Mouse (Mus musculus): ENCODE data around the gene Rbms3.

The Rbms3 gene

GRCm38 (mm10) chr9:117250036-117250830 lies 379.5 kb downstream of the Rbms3 start:
- DNase-seq: peak in 1 of 2 experiments; percentile 26

GRCm38 (mm10) chr9:117247311-117247980 lies 382.3 kb downstream of the Rbms3 start:
- DNase-seq: no peak

- no peak for DNase-seq
These were observed 383.5 kb downstream of the Rbms3 start for GRCm38 (mm10) chr9:117246173-117246572.

- DNase-seq: no peak
These were observed 386.3 kb downstream of the Rbms3 start for GRCm38 (mm10) chr9:117243365-117243764.

GRCm38 (mm10) chr9:117234726-117235075 lies 395.0 kb downstream of the Rbms3 start:
- no peak for DNase-seq

GRCm38 (mm10) chr9:117234065-117234725 lies 395.5 kb downstream of the Rbms3 start:
- DNase-seq: no peak

DNA sequence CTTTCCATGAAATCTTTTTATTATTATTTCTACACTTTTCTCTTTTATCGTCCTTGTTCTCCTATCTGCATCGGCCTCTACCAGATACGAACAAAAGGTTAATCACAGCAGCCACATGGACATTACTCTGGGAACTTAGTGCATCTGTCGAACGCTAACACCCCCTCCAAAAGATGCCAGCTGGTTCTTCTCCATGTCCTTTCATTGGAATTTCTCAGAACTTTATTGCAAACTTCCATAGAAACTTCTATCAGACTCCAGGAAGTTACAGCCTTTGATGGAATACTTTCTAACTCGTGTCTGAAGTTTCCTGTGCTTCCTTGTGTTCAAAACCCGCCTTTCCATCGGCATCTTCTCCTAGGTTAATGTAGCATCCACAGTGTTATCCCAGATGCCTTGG lies 407.0 kb downstream of the Rbms3 start:
- DNase-seq: no peak

DNA sequence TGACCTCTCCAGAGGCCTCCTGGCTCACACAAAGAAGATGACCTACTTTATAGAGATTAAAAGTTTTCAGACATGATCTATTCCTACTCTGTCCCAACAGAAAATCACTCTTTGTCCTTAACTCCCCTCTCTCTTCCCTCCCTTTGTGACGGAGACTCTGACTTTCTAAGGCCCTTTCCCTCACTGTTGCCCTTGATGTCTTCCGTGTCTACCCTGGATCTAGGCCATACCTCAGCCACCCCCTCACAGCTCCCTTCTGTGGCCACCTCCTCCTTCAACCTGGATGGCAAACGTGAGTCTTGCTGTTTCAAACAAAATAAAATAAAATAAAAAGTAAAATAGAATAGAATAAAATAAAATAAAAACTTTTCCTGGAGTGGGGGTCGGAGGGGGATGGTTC lies 408.2 kb downstream of the Rbms3 start:
- no peak for DNase-seq

DNA sequence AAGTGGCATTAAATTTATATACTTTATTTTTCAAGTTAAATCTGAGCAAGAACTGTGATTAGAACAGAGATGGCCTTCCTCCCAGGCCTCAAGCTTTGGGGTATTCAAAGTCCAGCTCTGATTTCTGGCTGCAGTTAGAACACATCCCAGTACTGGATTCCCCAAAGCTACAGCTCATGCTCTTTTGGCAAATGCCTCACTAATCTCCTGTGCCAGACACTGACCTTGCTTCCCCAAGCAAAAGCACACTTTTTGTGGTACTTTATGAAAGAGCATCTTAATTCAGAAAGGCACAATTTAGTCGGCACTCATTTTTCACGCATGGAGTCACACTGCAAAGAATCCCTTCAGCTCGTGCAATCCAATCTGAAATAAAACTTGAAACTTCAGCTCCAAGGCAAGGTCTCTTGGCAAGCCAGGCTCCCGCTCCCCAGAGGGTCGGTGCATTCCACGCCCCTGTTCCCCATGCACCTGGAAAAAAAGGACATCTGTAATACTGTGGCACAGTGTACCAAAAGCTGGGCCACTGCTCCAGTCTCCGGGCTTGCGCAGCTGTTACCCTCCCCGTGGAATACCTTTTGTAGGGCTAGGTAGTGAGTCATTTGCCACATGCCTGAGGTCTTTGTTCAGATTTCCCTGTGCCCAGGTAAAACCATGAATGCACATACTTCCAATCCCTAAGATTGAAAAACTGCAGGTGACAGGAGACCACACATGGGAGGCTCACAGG lies 413.5 kb downstream of the Rbms3 start:
- peak in 1 of 2 experiments; percentile 10 for DNase-seq

- no peak for DNase-seq
These were observed 417.7 kb downstream of the Rbms3 start for GRCm38 (mm10) chr9:117212023-117212422.

DNA sequence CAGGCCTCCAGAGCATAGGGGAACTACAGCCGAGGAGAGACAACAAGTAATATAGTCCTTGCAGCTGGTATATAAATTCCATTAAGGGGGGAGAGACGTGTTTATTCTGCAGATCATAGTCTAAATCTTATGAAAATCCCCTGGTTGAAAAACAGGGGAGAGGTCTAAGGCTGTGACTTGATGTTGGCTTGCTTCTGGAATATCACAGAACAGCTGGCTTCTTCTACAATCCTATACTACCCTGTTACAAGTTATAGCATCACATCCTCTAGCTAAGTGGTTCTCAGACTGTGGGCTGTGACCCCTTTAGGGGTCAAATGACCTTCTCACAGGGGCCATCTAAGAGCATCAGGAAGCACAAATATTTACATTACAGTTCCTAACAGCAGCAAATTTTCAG lies 419.4 kb downstream of the Rbms3 start:
- no peak for DNase-seq

GRCm38 (mm10) chr9:117205395-117205794 lies 424.3 kb downstream of the Rbms3 start:
- DNase-seq: no peak

DNA sequence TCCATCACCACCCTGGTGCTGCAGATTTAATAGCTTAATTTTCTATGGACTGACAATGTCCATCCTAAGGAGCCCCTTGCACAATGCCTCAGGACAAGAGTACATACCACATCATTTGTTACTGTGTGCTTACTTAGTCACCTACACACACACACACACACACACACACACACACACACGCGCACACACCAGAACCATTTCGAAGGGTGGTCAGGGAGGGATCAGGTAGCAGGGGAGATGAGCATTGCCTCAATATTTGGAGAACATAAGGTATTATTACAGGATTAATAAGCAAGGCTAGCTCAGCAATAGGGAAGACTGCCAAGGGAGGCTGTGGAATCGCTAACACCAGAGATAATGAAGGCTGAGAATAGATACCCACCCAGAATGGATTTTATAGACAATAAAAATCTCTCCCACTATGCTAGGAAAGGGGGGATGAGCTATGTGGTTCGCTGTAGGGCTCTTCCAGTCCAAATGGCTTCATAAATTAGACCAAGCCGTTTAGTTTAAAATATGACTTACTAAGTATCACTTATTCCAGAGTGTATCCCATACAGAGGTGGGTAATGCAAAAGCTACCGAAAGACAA lies 429.6 kb downstream of the Rbms3 start:
- no peak for DNase-seq

- no peak for DNase-seq
These were observed 432.2 kb downstream of the Rbms3 start for GRCm38 (mm10) chr9:117197531-117197930.

DNA sequence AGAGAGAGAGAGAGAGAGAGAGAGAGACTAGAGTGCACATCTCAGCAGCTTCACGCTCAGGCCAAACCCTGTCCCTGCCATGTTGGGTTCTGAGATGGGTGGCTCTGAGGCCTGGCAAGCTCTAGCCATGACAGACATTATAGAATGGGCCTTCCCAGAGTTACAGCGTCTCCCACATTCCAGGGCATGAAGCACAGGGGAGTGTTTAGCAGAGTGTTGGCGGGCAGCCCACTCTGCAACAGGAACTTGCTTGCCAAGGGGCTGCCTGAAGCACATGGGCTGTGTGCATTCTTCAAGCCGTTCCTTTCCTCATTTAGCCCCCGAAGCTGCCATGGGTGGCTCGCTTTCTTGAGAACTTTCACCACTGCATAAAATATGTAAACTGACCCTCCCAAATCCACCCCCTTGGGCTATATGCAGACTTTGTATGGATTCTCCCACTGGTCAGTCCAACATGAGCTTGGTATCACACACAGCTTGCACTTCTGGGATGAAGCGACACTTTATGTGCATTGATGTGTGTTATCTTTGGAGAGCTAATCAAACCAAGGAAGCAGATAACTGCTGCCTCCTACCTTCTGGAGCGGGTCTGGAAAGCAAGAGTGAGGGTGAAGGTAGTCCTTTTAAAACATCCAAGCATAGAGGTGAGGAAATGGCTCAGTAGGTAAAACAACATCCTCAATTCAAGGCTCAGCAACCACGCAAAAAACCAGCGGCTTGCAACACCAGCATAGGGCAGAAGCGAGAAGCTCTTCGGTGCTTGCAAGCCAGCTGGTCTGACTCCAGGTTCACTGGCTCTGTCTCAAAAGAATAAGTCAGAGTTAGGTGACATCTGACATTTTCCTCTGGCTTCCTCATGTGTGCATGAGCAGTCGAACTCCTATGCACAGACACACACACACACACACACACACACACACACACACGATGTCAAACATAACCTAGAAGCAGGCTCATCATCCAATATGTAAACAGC lies 436.9 kb downstream of the Rbms3 start:
- DNase-seq: peak; percentile 56 to 65

- DNase-seq: no peak
These were observed 437.6 kb downstream of the Rbms3 start for GRCm38 (mm10) chr9:117192093-117192492.

DNA sequence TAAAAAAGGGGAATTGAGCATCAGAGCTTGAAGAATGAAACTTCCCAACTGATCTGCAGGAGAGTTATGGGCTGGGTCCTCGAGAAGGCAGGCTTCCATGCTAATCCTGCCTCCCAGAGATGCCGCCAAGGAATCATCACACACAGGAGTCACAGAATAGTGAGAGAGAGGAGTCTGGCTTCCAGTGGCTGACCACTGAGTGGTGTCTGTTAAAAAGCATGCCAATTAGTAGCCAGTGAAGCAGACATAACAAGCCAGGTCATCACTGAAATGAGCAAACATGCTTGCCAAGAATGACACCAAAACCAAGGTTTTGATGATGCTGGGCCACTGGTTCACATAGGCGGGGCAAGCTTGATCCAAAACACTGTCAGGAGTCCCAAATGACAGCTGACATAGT lies 441.3 kb downstream of the Rbms3 start:
- peak; percentile 80 to 82 for DNase-seq

DNA sequence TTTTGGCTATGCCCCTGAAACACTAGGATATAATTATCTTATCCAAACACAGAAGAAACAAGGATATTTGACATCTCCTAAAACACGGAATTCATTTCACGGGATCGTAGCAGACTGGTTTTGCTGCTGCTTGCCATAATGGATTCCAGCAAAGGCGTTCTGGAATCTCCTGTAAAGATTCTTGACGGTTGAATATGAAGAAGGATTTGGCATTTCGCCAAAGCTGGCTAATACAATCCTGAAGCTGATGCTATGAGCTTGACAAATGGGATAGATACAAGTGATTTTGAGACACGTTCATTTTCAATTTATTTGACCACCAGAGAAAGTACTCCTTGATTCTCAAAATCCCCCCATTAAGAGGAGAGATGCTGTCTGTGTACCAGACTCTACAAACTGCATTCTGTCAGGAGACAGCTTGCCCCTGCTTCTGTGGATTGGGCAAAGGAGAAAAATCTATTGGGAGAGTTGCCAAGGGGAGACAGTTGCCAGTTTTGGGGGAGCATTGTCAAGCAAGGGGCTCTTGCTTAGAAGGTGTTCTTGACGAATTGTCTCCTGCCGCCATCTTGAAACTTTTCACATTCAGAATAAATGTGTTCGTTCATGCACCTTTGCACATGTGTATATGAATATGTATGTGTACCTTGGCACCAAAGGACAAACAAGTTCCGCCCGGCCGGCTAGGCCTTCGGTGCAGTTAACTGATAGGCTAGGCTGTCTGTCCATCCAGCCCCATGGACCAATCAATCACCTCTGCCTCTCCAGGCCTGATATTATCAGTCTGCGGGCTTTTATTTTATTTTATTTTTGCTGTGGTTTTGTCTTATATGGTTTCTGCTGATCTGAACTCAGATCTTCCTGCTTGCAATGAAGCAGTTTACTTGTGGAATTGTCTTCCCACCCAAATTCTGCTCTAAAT lies 442.3 kb downstream of the Rbms3 start:
- peak; percentile 77 to 78 for DNase-seq

DNA sequence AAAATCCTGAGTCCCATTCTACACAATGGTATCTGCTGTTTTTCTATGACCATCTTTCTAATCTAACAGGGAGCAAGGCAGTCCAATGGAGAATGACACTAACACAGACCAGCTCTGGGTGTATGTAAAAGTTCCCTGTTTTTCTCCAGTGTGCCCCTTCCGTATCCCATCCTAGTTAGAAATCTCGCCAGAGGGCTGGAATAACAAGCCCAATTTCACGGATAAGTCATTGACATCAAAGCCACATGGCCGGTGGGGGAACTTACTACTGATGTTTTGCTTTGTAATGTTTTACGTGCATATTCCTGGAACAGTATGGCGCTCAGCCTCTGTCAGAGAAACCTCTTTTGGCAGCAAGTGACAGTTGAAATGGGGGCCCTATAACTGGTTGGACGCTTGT lies 449.1 kb downstream of the Rbms3 start:
- no peak for DNase-seq

DNA sequence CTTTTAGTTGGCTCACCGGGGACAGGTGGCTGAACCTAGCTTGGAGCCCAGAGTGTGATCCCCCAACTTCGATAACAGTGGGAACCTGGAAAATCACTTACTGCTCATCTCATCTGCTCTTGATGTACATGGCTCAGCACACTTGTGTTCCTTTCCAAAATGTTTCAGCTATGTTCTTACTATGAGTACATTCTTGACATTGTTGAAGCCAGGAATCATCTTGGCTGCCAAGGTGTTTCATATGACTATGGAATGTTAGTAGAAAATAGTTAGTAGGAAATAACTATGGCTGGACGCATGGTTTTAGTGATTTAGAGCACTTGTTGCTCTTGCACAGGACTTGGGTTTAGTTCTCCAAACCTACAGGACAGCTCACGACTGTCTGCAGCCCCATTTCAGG lies 451.3 kb downstream of the Rbms3 start:
- no peak for DNase-seq

All from cerebellum, postnatal 10 days (tissue).